Mouse (Mus musculus) stomach, embryonic 16.5 days (tissue): ENCODE measurements at regions not wholly inside any gene's neighbourhood (a gene's known extent, or its start where the extent isn't known, plus 50 kb on each side); places are given as distances from the start of the nearest gene placed in this dataset.

Experiments
- ATAC-seq: fragments of 200-750 bp; cut with Nextera tagmentation; 2 replicates; pipeline ENCODE4 v1.8.0; 2017; ENCODE audit warnings: moderate number of reproducible peaks, moderate TSS enrichment; ENCODE audit not compliant: insufficient read depth, low FRiP score
- H3K27ac ChIP-seq: fragments of 300-500 bp; sonication (generic); 2 replicates; pipeline ENCODE4 v1.5.1; 2014; ENCODE audit warnings: low read length
- H3K27me3 ChIP-seq: fragments of 300-500 bp; sonication (generic); 2 replicates; pipeline ENCODE4 v1.6.1; 2014; ENCODE audit warnings: low read length, control low read depth, mixed read lengths; ENCODE audit not compliant: control insufficient read depth, insufficient read depth
- H3K36me3 ChIP-seq: fragments of 300-500 bp; sonication (generic); 2 replicates; pipeline ENCODE4 v1.6.1; 2014; ENCODE audit warnings: low read length; ENCODE audit not compliant: control insufficient read depth, insufficient read depth
- H3K4me1 ChIP-seq: fragments of 300-500 bp; sonication (generic); 2 replicates; pipeline ENCODE4 v1.6.1; 2014; ENCODE audit warnings: low read length, control low read depth, mixed read lengths; ENCODE audit not compliant: control insufficient read depth, insufficient read depth
- H3K4me2 ChIP-seq: fragments of 300-500 bp; sonication (generic); 2 replicates; pipeline ENCODE4 v1.6.1; 2014; ENCODE audit warnings: low read depth, low read length, mixed read lengths
- H3K4me3 ChIP-seq: fragments of 300-500 bp; sonication (generic); replicated peaks from 2 replicates; pipeline ENCODE4 v1.5.1; 2014; ENCODE audit warnings: mild to moderate bottlenecking, low read length
- H3K9ac ChIP-seq: fragments of 300-500 bp; sonication (generic); 2 replicates; pipeline ENCODE4 v1.6.1; 2014; ENCODE audit warnings: low read length
- H3K9me3 ChIP-seq: fragments of 300-500 bp; sonication (generic); replicated peaks from 2 replicates; pipeline ENCODE4 v1.6.1; 2016; ENCODE audit warnings: low read length, control low read depth; ENCODE audit not compliant: control insufficient read depth
- WGBS: fragments of 180-500 bp; shearing (Covaris S2); extraction: QIAGEN DNeasy Blood & Tissue Kit; methylation state at CpG from one replicate; pipeline ENCODE4 v1.1.7; 2014; 5-methylcytosine and 5-hydroxymethylcytosine counted together

GRCm38 (mm10) chr13:97567632-97568031 is 192.8 kb downstream of the Gm10260 start:
- H3K9ac ChIP-seq = no peak overlapping the region
- H3K27me3 ChIP-seq = no peaks in the 10 kb centered on the region
- H3K36me3 ChIP-seq = no peaks in the 10 kb centered on the region
- no peak for ATAC-seq
- no peak overlapping the region for H3K4me3 ChIP-seq
- H3K27ac ChIP-seq = no peak overlapping the region
- no peak overlapping the region for H3K4me2 ChIP-seq
- no peaks in the 10 kb centered on the region for H3K9me3 ChIP-seq
- 74% methylated on average over 3 of the region's 3 CpGs for WGBS
- 0 out of 2 replicates have a peak, but pooled peaks cover 3% of the 10 kb centered on the region for H3K4me1 ChIP-seq

DNA sequence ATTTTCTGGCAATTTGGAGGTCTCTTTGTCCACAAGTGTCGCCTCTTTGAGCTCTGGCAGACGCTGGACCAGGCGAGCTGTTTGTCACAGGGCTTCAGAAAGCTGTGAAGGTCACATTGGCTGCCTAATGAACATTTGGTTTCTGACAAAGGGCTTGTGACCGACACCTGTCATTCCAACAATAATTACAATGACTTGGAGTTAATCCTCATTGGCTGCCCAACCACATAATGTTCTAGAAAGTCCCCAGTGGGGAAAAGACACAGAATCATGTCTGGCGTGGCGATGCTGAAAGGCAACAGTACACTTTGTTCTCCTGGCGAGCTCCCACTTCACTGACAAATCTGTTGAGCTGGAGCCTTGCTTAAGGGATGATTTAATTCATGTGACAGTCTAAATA is 194.4 kb downstream of the Gm10260 start:
- ATAC-seq = no peak
- Histone ChIP-seq H3K9me3 (no peaks in the 10 kb centered on the region), H3K36me3 (no peaks in the 10 kb centered on the region), H3K4me2 (no peak overlapping the region), H3K4me1 (0 out of 2 replicates have a peak, but pooled peaks cover 3% of the 10 kb centered on the region), H3K9ac (no peak overlapping the region), H3K4me3 (no peak overlapping the region), H3K27me3 (no peaks in the 10 kb centered on the region), H3K27ac (no peak overlapping the region)
- 52% methylated on average over 7 of the region's 7 CpGs for WGBS

- no peak overlapping the region for H3K4me2 ChIP-seq
- H3K4me1 ChIP-seq = no peaks in the 10 kb centered on the region
- H3K9ac ChIP-seq = no peak overlapping the region
- 0 out of 2 replicates have a peak, but pooled peaks cover 5% of the 10 kb centered on the region for H3K9me3 ChIP-seq
- no peaks in the 10 kb centered on the region for H3K27me3 ChIP-seq
- H3K36me3 ChIP-seq = no peaks in the 10 kb centered on the region
- no peak overlapping the region for H3K27ac ChIP-seq
- WGBS = 90% methylated on average over 6 of the region's 6 CpGs
- ATAC-seq = no peak
- no peak overlapping the region for H3K4me3 ChIP-seq
Measured at GRCm38 (mm10) chr13:97562241-97562640, 198.2 kb downstream of the Gm10260 start.

DNA sequence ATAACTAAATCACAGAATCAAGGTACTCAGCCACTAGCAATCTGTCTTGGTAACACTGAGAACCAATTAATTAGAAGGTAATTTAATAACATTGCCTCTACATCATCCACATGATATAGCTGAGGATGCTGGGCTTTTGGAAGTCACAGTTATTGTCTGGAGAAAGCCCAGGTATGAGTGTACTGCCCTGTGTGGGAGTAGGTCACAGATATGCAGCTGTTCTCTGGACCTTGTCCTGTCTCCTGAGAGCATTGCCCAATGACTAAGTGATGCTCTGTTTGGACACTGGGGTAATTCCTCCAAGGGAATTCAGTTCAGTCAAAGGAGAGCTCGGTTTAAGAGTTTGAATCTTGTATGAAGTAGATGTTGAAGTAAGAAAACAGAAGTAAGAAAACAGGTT is 199.6 kb downstream of the Gm10260 start:
- H3K36me3 ChIP-seq = no peaks in the 10 kb centered on the region
- ATAC-seq = no peak
- H3K27me3 ChIP-seq = no peaks in the 10 kb centered on the region
- no peak overlapping the region for H3K9ac ChIP-seq
- H3K4me1 ChIP-seq = no peaks in the 10 kb centered on the region
- 48% methylated on average over 1 of the region's 1 CpGs for WGBS
- H3K4me2 ChIP-seq = no peak overlapping the region
- no peak overlapping the region for H3K4me3 ChIP-seq
- 0 out of 2 replicates have a peak, but pooled peaks cover 5% of the 10 kb centered on the region for H3K9me3 ChIP-seq
- H3K27ac ChIP-seq = no peak overlapping the region

- no peak for ATAC-seq
- Histone ChIP-seq H3K4me2 (no peak overlapping the region), H3K27me3 (no peaks in the 10 kb centered on the region), H3K27ac (no peak overlapping the region), H3K9me3 (0 out of 2 replicates have a peak, but pooled peaks cover 5% of the 10 kb centered on the region), H3K4me3 (no peak overlapping the region), H3K9ac (no peak overlapping the region), H3K4me1 (no peaks in the 10 kb centered on the region), H3K36me3 (no peaks in the 10 kb centered on the region)
- 79% methylated on average over 15 of the region's 15 CpGs for WGBS
Measured at GRCm38 (mm10) chr13:97559611-97560385, 200.6 kb downstream of the Gm10260 start.

DNA sequence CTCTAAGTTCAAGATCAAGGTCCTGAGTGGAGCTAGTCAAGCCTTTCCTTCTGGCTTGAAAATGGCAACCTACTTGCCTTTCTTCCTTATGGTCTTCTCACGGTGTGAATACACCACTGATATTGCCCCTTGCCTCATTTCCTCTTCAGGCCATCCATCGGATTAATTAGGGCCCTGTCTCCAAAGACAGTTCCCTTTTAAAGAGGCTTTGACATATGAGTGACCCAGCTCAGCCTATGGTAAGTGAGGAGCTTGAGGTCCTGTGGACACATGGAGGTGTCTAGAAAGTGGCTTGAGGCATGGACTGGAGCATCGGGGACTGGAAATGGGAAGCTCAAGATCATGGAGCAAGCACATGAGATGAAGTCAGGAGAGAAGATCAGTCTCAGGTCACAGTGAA is 201.5 kb downstream of the Gm10260 start:
- WGBS = 85% methylated on average over 3 of the region's 3 CpGs

GRCm38 (mm10) chr13:97555312-97555711 is 205.1 kb downstream of the Gm10260 start:
- no peak overlapping the region for H3K27ac ChIP-seq
- no peak overlapping the region for H3K4me2 ChIP-seq
- H3K9me3 ChIP-seq = 0 out of 2 replicates have a peak, but pooled peaks cover 5% of the 10 kb centered on the region
- no peaks in the 10 kb centered on the region for H3K4me1 ChIP-seq
- no peak for ATAC-seq
- no peak overlapping the region for H3K4me3 ChIP-seq
- 86% methylated on average over 3 of the region's 3 CpGs for WGBS
- H3K9ac ChIP-seq = no peak overlapping the region
- no peaks in the 10 kb centered on the region for H3K27me3 ChIP-seq
- H3K36me3 ChIP-seq = no peaks in the 10 kb centered on the region

More for the DNA sequence above, 201.5 kb downstream of the Gm10260 start:
- H3K4me3 ChIP-seq = no peak overlapping the region
- H3K4me1 ChIP-seq = no peaks in the 10 kb centered on the region
- H3K36me3 ChIP-seq = no peaks in the 10 kb centered on the region
- ATAC-seq = no peak
- H3K4me2 ChIP-seq = no peak overlapping the region
- no peak overlapping the region for H3K27ac ChIP-seq
- no peaks in the 10 kb centered on the region for H3K27me3 ChIP-seq
- no peak overlapping the region for H3K9ac ChIP-seq
- 0 out of 2 replicates have a peak, but pooled peaks cover 5% of the 10 kb centered on the region for H3K9me3 ChIP-seq

GRCm38 (mm10) chr13:97554601-97555000 is 205.8 kb downstream of the Gm10260 start:
- H3K27ac ChIP-seq = no peak overlapping the region
- H3K27me3 ChIP-seq = no peaks in the 10 kb centered on the region
- no peak for ATAC-seq
- no peaks in the 10 kb centered on the region for H3K36me3 ChIP-seq
- 60% methylated on average over 5 of the region's 5 CpGs for WGBS
- no peak overlapping the region for H3K4me3 ChIP-seq
- H3K9ac ChIP-seq = no peak overlapping the region
- 0 out of 2 replicates have a peak, but pooled peaks cover 5% of the 10 kb centered on the region for H3K9me3 ChIP-seq
- no peaks in the 10 kb centered on the region for H3K4me1 ChIP-seq
- no peak overlapping the region for H3K4me2 ChIP-seq

DNA sequence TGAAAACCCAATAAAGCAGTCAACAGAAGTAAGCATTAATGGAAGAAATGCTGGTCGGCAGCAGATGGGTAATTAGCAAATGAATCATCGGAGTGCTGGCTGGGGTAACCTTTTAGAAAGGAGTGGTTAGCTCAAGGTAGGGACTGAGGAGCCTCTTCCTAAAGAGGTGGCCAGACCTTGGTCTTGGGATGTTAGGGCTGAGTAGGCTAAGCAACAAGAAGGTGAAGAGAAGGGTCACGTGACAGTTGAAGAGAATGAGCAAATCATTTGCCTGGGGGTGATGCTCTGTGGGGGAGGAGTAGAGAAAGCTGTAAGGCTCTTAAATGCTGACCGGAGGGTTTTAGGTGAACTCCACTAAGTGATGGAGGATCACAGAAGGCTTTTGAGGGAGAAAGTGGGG is 208.2 kb downstream of the Gm10260 start:
- no peaks in the 10 kb centered on the region for H3K9me3 ChIP-seq
- no peak overlapping the region for H3K9ac ChIP-seq
- H3K27me3 ChIP-seq = no peaks in the 10 kb centered on the region
- 75% methylated on average over 4 of the region's 4 CpGs for WGBS
- ATAC-seq = no peak
- H3K27ac ChIP-seq = no peak overlapping the region
- H3K36me3 ChIP-seq = no peaks in the 10 kb centered on the region
- H3K4me2 ChIP-seq = no peak overlapping the region
- no peak overlapping the region for H3K4me3 ChIP-seq
- H3K4me1 ChIP-seq = peaks cover 19% of the 10 kb centered on the region
